Mouse (Mus musculus): ENCODE data around the gene Gabrb3.
"Not testable (repeated sequence)": the region's sequence is repeated elsewhere in the genome, so short reads cannot be mapped to it uniquely, and the experiment has no call there.

The Gabrb3 gene

DNA sequence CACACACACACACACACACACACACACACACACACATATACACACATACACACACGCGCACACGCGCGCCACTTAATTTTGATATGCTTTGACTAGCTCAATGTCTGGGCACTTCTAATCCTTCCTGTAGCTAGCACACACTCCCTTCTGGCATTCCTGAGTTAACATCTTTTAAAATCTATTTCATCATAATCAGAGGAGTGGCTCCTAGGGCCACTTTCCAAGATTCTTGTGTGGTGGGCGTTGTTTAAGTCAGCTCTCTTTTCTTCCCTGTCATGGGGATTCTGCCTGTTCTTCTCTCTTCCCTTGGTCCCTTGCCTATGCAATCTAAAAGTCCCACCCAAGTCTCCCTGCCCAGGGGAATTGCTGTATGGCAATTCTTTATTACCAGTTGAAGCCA lies 286.6 kb downstream of the Gabrb3 start:
- DNase-seq (ENCODE audit: low spot score in 2 of 2): no peak

DNA sequence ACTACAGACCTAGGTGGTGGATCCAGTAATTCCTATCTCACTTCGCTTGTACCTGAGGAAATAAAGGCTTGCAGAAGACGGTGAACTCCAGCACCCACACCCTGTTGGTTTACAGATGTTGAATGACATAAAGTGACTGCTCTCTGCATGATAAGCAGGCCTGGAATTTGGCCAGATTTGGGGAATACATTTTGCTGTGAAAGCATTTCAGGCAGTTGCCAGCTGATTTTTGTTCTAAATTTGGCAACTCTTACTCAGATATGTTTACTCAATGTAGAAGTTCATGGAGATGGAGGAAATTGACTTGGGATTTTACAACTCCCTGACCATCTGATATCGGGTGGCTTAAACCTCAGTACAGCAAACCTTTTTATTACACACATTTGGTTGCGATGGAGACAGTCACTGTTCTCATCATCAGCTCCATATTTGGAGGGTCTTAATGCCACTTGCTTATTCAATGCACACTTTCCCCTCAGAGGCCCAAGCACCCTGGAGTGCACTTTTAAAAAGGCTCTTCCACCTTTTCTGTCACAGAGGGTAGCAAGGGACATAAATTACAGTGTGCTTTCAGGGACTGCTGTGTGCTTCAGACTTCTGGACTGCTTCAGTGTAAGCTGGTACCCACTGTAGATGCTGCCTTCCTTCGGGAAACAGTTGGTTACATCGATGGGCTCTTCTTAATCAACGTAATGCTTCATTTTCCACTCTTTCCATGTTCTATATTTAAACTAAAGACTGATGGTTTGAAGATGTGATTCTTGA lies 287.7 kb downstream of the Gabrb3 start:
- no peak for DNase-seq (ENCODE audit: low spot score in 2 of 2)

DNA sequence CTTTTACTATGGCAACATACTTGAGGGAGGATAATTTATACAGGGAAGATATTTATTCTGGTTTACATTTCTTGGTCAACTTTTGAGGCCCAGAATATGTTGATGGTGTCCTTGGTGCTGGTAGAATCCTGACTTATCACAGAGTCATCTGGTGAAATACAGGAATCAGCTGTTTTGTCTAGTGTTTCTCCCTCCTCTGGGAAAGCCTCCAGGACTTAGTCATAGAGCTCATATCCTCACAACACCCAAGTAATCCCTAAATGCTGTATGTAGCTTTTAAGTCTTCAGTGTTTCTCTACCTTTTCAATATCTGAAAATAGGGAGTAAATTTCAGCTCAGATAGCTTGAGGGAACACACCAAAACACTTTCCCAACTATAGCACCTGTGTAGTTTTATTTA lies 292.2 kb downstream of the Gabrb3 start:
- DNase-seq (ENCODE audit: low spot score in 2 of 2): no peak

DNA sequence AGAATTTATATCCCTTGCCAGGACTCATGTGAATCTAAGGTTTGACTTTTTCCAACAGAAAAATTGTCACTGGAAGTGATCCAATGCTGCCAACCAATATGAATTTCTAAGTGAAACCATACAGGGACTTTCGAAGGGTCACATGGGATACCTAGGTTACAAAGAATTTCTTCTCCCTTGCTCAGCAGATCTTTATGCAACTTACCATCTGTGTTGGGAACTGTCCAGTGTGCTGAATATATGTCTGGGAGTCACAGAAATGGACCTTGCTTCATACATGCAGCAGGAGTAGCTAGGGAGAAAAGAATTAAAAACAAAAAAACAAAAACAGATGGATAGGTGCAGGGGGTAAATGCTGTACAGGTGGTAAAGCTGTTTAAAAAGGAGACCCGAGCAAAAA lies 327.3 kb downstream of the Gabrb3 start:
- DNase-seq (ENCODE audit: low spot score in 2 of 2): no peak

DNA sequence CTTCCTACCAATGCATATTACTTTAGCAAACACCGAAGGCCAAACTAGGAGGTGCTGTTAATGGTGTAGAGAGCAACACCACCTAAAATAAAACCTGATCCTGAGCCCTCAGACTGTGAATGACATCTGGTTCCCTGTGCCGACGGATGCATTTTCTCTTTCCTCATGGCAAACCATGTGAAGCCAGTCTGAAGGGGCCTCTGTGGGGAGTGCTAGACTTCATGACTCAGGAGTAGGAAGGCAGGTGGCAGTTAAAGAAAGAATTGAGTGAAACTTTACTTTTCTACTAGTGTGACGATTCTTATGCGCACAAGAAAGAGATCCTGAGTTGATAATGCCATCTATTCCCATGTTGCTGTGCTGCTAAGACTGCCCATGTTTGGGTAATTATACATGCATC lies 341.0 kb downstream of the Gabrb3 start:
- DNase-seq (ENCODE audit: low spot score in 2 of 2): no peak

DNA sequence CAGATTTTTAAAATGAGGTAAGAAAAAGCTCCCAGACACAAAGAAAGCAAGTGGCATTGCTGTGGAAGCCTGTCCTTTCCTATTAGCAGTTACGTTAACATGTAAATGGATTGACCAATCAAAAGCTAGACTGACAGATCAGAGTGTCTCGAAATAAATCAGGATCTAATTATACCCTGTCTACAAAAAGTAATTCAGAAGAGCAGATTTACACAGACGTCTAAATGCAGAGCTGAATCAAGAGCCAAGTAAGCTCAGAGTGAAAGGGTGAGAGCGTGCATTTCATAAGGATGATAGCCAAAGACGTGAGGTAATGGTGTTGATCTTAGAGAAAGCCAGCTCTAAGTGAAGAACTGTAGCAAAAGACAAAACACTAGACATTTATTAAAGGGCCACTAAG lies 359.3 kb downstream of the Gabrb3 start:
- no peak for DNase-seq (ENCODE audit: low spot score in 2 of 2)

DNA sequence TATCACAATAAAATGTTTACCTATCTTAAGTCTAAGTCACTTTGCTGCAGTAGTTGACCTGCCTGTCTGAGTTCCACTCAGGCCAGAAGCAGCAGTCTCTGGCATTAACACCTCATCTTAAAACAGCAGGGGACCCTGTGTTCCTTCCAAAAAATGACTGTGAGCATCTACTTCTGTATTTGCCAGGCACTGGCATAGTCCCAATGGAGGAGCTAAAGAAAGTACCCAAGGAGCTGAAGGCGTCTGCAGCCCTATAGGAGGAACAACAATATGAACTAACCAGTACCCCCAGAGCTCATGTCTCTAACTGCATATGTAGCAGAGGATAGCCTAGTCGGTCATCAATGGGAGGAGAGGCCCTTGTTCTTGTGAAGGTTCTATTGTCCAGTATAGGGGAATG lies 366.6 kb downstream of the Gabrb3 start:
- DNase-seq (ENCODE audit: low spot score in 2 of 2): not testable (repeated sequence)

DNA sequence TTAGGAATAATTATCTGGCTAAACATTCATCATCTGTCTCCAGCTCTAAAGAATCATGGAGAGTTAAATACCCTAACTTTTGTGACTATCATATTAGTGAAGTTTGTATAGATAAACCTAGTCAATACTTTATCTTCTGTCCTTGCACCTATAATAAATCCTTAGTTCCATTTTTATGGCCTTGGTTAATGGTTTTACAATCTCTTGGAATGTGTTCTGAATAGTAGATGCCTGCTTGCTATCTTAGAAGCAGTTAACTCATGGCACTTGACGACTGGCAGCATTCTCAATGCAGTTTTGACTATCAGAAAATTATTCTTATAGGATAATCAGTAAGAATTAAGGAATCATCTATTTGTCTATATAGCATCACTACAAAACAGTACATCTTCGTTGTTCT lies 368.0 kb downstream of the Gabrb3 start:
- DNase-seq (ENCODE audit: low spot score in 2 of 2): no peak

DNA sequence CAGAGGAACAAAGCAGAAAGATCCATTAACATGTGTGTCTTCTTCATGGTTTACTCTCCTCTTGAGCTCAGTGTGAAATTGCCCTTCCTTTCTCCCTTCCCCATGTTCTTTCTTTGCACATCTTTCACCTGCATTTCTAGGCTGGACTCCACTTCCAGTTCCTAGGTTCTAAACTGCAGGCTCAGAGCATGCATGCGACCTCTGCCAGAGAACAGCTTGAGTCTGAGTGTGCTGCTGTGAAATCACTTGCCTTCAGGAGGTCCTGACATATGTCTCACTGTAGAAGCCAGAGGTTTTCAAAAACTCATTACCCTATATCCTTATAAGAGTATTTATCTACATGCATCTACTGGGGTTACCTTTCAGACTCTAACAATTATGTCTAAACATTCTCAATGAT lies 383.8 kb downstream of the Gabrb3 start:
- no peak for DNase-seq (ENCODE audit: low spot score in 2 of 2)

DNA sequence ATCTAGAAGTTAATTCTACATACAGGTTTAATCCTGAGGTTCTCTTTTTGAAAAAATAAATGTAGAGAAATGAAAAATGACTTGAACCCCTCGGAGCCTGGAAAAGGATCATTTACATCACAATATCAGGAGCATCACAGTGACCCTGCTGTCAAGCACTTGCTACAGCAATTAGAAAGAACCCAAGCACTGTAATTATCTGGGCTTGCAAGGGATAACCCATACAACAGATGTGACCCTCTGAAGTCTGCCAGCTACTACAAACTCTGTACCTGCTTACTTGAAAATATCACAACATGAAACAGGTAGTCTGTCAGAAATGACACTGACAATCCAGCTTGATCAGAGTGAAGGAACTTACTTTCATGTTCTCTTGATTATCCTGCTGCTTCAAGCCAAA lies 394.2 kb downstream of the Gabrb3 start:
- no peak for DNase-seq (ENCODE audit: low spot score in 2 of 2)

DNA sequence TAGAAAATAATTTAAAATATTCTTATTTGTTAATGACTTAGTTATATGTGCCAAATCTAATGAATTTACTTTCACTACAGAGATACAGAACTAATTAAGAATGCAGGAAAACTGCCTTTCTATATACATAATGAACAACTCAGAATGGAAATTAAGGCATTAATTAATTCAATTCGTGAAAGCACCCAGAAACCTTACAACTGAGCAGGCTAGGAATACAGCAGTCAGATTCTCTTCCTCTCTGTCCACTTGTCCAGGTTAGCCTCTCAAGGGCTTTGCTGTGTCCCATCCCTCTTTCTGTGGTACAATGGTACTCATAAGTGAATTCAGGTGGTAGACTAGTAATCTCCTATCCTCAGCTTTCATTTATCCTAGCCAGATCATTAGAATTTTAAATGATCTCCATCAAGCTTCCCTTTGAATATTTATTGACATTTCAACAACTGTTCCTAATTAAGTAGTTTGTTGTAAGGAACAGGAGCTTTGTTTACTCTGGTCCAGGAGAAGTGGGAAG lies 422.9 kb downstream of the Gabrb3 start:
- DNase-seq (ENCODE audit: low spot score in 2 of 2): no peak

DNA sequence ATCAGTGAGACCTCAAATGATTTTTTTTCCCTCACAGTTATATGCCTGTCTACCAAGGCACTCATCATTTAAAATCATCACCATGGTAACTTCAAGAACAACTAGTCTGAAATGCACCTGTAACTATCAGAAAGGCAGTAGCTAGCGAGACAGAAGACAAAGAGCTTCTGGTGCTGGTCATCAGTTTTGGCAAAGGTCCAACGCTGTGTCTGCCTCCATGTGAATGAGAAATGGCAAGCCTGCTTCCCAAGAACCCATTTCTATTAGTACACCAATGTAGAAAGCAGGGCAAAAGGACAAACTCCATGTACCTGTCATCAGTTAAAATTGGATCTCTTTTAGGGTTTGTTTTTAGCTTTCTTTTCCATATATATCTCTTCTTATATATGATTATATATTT lies 448.5 kb downstream of the Gabrb3 start:
- no peak for DNase-seq (ENCODE audit: low spot score in 2 of 2)
